Mouse (Mus musculus) layer of hippocampus, adult 9-10 months (tissue): Measurements from ENCODE around the gene Endou.
A peak's percentile ranks its signal among the peaks of the same experiment; 100 is the strongest.

Experiments
- DNase-seq: peaks from one replicate; pipeline ENCODE4 v3.0.0; 2022; ENCODE audit warnings: low spot score

The Endou gene

GRCm38 (mm10) chr15:97727048-97727447 lies 4.1 kb downstream of the Endou start:
- no peak for DNase-seq

DNA sequence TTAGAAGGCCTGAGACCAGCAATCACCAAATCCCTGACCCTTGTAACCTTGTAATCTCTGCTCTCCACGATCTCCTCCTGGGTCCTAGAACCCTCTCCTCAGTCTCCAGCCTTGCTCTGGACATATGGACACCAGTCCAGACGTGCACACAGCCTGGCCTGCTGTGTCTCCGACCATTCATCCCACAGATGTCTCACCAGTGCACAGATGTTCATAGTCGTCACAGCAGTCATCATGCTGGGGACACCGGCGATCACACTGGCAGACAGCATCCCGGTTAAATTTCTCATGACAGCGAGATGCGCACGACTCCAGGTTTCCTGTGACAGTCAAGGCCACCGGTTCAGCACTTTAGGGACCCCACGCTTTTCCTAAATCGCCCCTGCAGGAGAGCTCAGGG lies 4.8 kb downstream of the Endou start:
- DNase-seq = no peak

GRCm38 (mm10) chr15:97725198-97725785 lies 5.8 kb downstream of the Endou start:
- no peak for DNase-seq

DNA sequence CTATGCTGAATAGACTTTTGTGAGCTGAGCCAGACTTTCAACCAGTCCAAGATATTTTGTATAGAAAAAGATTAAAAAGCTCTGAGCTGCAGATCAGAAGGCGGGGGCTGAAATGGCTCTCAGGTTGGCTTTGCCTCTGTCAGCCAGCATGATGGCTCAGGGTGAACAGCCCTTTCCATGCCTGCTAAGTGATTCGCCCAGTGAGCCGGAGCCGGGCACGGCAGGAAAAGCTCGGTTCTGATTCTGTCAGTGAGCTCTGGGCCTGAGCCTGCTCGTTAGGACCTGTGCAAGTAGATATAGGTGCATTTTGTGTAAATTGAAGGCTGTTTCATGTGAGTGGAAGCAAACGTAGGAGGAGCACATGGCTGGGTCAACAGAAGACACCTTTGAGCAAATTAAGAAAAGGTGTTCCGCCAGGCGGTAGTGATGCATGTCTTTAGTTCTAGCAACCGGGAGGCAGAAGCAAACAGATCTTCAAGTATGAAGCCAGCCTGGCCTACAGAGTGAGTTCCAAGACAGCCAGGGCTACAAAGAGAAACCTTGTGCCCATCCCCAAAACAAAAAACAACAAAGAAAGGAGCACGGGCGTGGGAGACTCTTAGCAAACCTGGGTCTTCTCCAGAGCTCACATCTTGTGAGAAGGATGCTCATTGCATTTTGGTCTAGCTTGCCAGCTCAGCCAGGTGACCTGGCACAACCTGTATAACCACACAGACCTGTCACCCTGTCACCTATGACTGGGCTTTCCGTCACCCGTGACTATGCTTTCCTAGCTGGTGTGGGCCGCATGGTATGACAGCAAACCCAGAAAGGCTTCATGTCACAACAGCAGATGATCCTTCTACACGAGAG lies 6.6 kb downstream of the Endou start:
- DNase-seq = no peak

GRCm38 (mm10) chr15:97723536-97724345 lies 7.4 kb downstream of the Endou start:
- DNase-seq = no peak

- DNase-seq = no peak
Observed at GRCm38 (mm10) chr15:97721008-97721701, 10.0 kb downstream of the Endou start.

DNA sequence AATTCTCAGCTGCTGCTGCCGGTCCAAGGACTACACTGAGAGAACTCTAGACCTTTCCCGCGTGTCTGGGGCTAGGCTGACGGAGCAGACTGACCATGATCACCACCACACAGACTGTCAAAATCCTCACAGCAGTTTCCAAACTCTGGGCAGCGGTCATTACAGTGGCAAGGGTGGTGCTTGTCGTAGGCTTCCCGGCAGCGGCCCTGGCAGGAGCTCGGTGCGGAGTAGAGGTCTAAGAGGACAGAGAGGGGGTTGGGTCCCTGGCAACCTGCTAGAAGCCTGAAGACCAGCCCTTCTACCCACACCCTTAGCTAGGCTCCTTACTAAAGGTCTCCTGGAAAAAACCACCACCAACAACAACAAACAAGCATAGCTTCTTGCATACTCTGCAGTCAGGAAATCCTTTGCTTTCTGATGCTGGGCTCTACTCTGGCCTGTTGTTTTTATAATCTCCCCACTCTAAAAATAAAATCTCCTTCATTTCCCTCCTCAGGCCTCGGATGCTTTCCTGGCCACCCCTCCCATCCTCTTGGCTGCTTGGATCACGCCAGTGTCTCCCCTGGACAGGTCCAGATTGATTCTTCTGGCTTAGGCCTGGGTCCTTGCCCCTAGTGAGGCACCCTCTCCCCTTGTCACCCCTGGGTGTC lies 11.0 kb downstream of the Endou start:
- DNase-seq = no peak

- no peak for DNase-seq
Observed at GRCm38 (mm10) chr15:97719494-97719893, 11.6 kb downstream of the Endou start.

GRCm38 (mm10) chr15:97718535-97719155 lies 12.5 kb downstream of the Endou start:
- DNase-seq = no peak

- DNase-seq = no peak
Observed at GRCm38 (mm10) chr15:97717861-97718534, 13.1 kb downstream of the Endou start.

GRCm38 (mm10) chr15:97716782-97717181 lies 14.4 kb downstream of the Endou start:
- DNase-seq = no peak

DNA sequence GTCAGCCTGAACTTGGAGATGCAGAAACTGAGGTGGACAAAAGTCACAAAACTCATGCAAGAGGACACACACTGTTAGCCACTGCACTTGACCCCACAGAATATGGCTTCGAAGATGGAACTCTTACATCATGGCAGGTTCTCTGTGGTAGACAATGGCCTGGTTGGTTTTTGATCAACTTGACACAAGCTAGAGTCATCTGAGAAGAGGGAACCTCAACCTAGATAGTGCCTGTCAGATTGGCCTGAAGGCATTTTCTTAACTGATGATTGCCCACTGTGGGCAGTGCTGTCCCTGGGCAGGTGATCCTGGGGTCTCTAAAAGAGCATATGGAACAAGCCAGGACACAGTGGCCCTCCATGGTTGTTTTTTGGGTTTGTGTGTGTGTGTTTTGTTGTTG lies 15.4 kb downstream of the Endou start:
- DNase-seq = no peak

GRCm38 (mm10) chr15:97715083-97715482 lies 16.1 kb downstream of the Endou start:
- no peak for DNase-seq

- DNase-seq = no peak
Observed at GRCm38 (mm10) chr15:97712546-97712945, 18.6 kb downstream of the Endou start.

- DNase-seq = no peak
Observed at GRCm38 (mm10) chr15:97710906-97711305, 20.2 kb downstream of the Endou start.

DNA sequence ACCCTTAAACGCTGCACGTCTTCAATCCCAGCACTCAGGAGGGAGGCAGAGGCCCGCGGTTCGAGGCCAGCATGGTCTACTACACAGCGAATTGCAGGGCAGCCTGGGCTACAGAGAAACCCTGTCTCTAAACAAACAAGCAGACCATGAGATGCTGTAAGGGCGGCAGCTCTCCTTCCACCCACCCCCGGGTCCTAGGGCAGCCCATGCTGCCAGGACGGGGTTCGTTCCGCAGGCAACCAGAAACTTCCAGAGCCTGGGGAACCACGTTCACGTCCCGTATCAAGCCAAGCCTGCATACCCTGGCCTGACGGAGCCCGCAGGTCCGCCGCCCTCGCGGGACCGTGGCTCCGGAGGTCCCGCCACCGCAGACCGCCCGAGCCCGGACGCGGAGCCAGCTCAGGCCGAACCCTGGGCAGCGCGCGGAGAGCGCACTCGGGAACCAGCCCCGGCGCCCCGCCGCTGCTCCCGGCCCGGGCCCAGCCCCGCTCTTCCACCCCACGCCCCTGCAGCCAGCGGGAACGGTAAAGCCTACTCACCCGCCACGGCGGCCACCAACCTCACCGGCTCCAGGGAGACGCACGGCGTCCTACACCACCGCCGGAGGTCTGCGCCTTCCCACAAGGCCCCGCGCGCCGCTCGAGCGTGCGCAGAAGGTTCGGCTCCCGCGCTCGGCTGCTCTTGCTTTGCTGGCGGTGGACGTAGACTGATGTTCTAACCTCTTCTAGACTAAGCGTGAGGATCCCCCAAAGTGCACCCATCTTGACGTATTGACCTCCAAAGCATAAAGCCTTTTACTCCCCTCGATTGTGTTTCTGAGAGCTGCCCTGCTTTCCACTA lies 25.7 kb downstream of the Endou start, which contains the start of gene Rpap3:
TSS of gene Rpap3 (minus strand) at position 615 of the 840 bp plus-strand sequence.
- DNase-seq = peak; percentile 43

DNA sequence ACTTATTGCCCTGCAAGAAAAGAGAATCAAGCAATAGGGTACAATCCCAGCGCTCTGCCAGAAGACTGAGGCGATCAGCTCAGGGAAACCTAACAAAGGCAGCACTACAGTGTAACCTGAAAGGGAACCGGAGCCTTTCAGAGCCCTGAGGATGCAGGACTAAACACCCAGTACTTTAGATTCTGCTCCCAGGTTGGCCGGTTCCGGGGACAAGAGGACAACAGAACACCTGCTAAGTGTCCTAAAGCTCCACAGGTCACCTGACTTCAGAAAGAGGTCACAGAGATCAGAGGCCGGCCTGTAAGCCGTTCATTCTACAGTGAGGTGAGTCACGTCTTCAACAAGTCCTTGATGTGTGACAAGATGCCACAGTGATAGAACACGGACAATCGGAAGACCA lies 34.5 kb downstream of the Endou start:
- no peak for DNase-seq

- no peak for DNase-seq
Observed at GRCm38 (mm10) chr15:97693411-97693810, 37.7 kb downstream of the Endou start.

- DNase-seq = no peak
Observed at GRCm38 (mm10) chr15:97684118-97684517, 47.0 kb downstream of the Endou start.

- no peak for DNase-seq
Observed at GRCm38 (mm10) chr15:97682053-97682452, 49.1 kb downstream of the Endou start.
